Mouse (Mus musculus): Measurements from ENCODE around the gene Isca2.

DNA sequence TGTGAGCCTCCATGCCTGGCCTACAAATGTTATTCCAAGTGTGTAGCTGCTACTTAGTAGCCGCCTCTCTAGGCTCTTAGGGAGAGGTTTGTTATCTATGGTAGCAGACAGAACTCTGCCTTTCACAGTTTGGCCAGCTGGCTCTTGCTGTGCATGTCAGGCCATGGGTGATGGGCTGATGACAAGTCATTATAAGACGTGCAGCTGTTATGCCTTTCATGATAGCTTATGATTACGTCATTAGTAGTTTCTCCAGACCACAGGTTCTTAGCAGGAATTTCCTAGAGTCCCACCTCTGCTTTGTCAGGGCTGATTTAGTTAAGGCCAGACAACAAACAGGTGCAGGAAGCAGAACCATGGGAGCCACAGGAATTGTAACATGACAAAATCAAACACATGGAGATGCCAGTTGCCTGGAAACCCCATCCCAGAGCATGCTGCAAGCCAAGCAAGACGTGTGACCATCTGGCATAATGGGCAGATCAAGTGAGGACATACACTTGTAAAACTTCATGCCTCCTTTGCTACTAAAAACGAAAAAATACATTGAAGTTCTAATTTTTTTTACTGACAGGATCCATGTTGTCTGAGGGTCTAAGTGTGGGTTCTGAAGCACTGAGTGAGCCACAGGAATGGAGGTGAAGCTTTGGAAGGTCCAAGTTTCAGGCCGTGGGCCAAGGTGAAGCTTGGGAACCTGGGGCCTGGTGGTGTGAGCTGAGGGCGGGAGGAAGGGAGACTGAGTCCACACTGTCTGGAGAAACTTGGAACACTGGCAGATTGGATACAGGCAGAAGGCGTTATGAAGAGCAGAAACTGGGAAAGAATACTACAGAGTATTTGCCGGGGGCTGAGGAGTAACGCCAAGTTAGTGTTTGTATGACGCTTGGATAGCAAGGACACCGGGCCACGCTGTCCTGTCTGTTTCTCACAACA, 46.5 kb downstream of the Isca2 start:
- TF ChIP-seq CTCF (IDR thresholded peaks at IDR 0.05; ENCODE audit: low read depth, low read length) (no peak), TAL1 (conservative IDR thresholded peaks at IDR 0.05; ENCODE audit: low read depth, low read length) (no peak), GATA1 (IDR thresholded peaks at IDR 0.05; ENCODE audit: borderline replicate concordance, low read length) (no peak), POLR2AphosphoS5 (IDR thresholded peaks at IDR 0.05; ENCODE audit: insufficient replicate concordance, low read depth, low read length) (no peak), GATA2 (IDR thresholded peaks at IDR 0.05; ENCODE audit: borderline replicate concordance, low read depth, low read length) (no peak)

Data from G1E (cell line).